Mouse (Mus musculus) bone marrow macrophage, adult 2 months (primary cell): Measurements from ENCODE around the gene Cnih2.

Experiments
- CTCF ChIP-seq: IDR thresholded peaks from 2 replicates; pipeline ENCODE4 v1.5.1; 2012; ENCODE audit warnings: low read depth, mild to moderate bottlenecking, low read length, moderate library complexity
- POLR2A ChIP-seq: IDR thresholded peaks from 2 replicates; pipeline ENCODE4 v1.6.1; 2012; ENCODE audit warnings: mild to moderate bottlenecking, low read depth, low read length, borderline replicate concordance

DNA sequence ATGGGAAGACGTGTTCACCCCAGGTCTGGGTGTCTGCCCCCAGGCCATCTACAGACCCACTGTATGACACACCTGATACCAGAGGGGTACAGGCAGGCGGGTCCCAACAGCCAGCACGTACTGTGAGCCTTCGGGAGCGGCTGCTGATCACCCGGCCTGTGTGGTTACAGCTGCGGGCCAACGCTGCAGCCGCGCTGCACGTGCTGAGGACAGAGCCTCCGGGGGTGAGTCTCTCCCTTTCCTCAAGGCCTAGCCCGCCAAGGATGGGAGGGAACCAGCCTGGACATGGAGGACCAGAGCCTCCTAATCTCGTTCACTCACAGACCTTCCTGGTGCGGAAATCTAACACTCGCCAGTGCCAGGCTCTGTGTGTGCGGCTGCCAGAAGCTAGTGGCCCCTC lies 47.3 kb downstream of the Cnih2 start:
- TF ChIP-seq CTCF (no peak), POLR2A (no peak)
